Mouse (Mus musculus): Measurements from ENCODE around the gene Tdpoz5.
"Not testable (repeated sequence)": the region's sequence is repeated elsewhere in the genome, so short reads cannot be mapped to it uniquely, and the experiment has no call there.

Gene Tdpoz5

DNA sequence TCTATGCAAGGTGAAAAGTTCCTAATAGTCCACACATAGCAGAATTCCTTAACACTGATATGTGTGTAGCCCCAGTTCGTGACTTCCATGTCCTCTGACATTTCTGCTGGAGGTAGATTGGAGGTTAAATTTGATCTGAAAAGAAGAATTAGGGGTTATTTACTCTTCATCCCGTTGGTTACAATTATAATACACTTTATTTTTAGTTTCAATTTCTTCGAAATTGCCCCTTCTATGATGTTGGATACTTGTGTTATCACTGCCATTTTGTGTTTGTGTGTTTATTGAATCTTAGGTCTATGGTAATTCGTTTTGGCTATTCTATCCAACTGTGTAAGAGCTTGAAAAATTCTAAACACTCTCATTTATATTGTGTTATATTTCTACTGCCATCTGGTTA lies at the start of gene Tdpoz5:
Gene Tdpoz5, minus strand, starts transcription at position 101 of the 400 bp plus-strand sequence.
- not testable (repeated sequence) for DNase-seq (ENCODE audit: low read depth)

DNA sequence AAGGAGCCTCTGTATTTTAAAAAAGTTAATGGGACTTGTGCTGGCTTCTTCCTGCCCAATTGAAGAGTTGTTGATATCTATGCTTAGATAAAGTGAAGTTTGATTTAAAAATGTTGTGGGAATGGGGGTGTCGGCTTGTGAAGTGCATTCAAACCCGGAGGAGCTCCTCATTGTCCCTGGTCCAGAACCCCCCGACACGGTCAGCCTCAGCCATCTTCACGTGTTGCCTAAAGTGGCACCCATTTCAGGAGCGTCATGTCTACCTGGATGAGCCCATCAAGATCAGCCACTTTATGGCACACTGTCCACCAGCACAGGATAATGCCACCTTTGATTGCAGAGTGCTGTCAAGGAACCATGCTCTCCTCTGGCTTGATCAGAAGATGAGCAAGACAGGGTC lies 7.8 kb upstream of the Tdpoz5 start:
- DNase-seq (ENCODE audit: low read depth), result not testable (repeated sequence)

DNA sequence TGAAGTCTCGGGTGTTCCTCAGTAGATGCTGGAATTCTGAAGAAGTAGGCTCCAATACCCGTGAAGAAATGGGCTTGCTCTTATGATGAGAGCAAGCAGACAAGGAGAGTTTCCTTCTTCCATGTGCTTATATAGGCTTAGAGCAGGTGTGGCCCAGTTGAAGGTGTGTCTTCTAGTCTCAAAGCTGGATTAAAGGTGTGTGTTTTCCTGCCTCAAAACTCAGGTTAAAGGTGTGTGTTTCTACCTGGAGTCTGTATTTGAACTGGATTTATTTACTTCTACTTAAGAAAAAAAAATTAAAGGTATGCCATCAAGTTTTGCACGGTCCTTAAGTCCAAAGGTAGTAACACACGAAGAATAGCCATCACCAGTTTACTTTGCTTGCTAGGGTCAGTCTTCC lies 17.7 kb downstream of the Tdpoz5 start, which contains the start of gene Gm9117:
Gene Gm9117, minus strand, starts transcription at position 101 of the 400 bp plus-strand sequence.
- DNase-seq (ENCODE audit: low read depth), result not testable (repeated sequence)

DNA sequence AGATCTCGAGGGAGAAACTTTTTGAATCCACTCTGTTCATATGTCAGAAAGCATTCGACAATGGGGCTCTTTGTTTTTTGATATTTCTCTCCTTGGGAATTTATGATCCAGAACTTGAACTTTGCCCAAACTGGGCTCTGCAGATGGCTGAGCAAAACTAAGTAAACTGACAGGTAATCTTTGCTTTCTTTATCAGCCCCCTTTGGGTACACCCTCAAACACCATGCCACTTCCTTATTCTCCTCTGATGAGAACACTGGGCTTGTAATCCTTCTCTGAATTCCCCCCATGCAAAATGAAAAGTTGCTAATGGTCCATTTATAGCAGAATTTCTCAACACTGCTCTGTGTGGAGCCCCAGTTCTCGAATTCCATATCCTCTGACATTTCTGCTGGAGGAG lies 22.7 kb downstream of the Tdpoz5 start:
- not testable (repeated sequence) for DNase-seq (ENCODE audit: low read depth)

Data from induced T-regulatory cell, adult 2 months (primary cell).